Mouse (Mus musculus) myocyte (in vitro differentiated cells): ENCODE measurements around the gene Rnf41. TPM values are rescaled to one million over a fixed set of nuclear protein-coding genes. Genes with fewer than 3 reads are reported as not detected.
A peak's percentile ranks its signal among the peaks of the same experiment; 100 is the strongest.

Experiments used
- H3K27me3 ChIP-seq: one replicate; pipeline ENCODE4 v1.6.1; 2011; ENCODE audit not compliant: control insufficient read depth, insufficient read depth, insufficient read length
- H3K36me3 ChIP-seq: one replicate; pipeline ENCODE4 v1.6.1; 2011; ENCODE audit not compliant: control insufficient read depth, insufficient read depth
- H3K4me2 ChIP-seq: one replicate; pipeline ENCODE4 v1.6.1; 2011; ENCODE audit warnings: low read depth, control low read depth
- H3K4me3 ChIP-seq: one replicate; pipeline ENCODE4 v1.5.1; 2011; ENCODE audit warnings: mild to moderate bottlenecking, control low read depth, moderate library complexity
- H3K79me2 ChIP-seq: one replicate; pipeline ENCODE4 v1.6.1; 2011; ENCODE audit not compliant: control insufficient read depth, insufficient read depth
- H3ac ChIP-seq: one replicate; pipeline ENCODE4 v1.6.1; 2011; ENCODE audit not compliant: control insufficient read depth, insufficient read length
- CEBPB ChIP-seq: IDR thresholded peaks from 2 replicates; pipeline ENCODE4 v1.6.1; 2011; ENCODE audit warnings: mild to moderate bottlenecking, moderate library complexity; ENCODE audit not compliant: poor library complexity, insufficient read depth, severe bottlenecking
- E2F4 ChIP-seq: IDR thresholded peaks from one replicate; pipeline ENCODE4 v1.6.1; 2011; ENCODE audit warnings: mild to moderate bottlenecking, control low read depth, moderate library complexity; ENCODE audit not compliant: insufficient read depth
- MAX ChIP-seq: IDR thresholded peaks from one replicate; pipeline ENCODE4 v1.6.1; 2011; ENCODE audit warnings: low read depth, mild to moderate bottlenecking, control low read depth
- MYOD1 ChIP-seq, 3 experiments: IDR thresholded peaks; one replicate each; pipeline ENCODE4 v1.6.1; 2011; ENCODE audit warnings: control low read depth in 2 of 3, low read depth in 2 of 3, mild to moderate bottlenecking in 2 of 3, moderate library complexity in 1 of 3; ENCODE audit not compliant: insufficient read length in 2 of 3, control insufficient read depth in 1 of 3
- MYOG ChIP-seq, 3 experiments: IDR thresholded peaks; one replicate each; pipeline ENCODE4 v1.6.1; 2011; ENCODE audit warnings: control low read depth in 2 of 3, low read depth in 2 of 3, mild to moderate bottlenecking in 2 of 3; ENCODE audit not compliant: insufficient read length in 2 of 3, control insufficient read depth in 1 of 3, insufficient read depth in 1 of 3
- POLR2A ChIP-seq: IDR thresholded peaks from one replicate; pipeline ENCODE4 v1.6.1; 2011; ENCODE audit warnings: low read depth, mild to moderate bottlenecking, control low read depth, moderate library complexity; ENCODE audit not compliant: insufficient read length
- POLR2AphosphoS2 ChIP-seq: IDR thresholded peaks from one replicate; pipeline ENCODE4 v1.6.1; 2011; ENCODE audit warnings: low read depth, control low read depth; ENCODE audit not compliant: insufficient read length
- REST ChIP-seq: IDR thresholded peaks from one replicate; pipeline ENCODE4 v1.6.1; 2011; ENCODE audit warnings: mild to moderate bottlenecking, control low read depth, moderate library complexity; ENCODE audit not compliant: insufficient read depth, insufficient read length
- SRF ChIP-seq: IDR thresholded peaks from one replicate; pipeline ENCODE4 v1.6.1; 2011; ENCODE audit warnings: low read depth; ENCODE audit not compliant: control insufficient read depth, insufficient read length
- TCF12 ChIP-seq: IDR thresholded peaks from one replicate; pipeline ENCODE4 v1.6.1; 2011; ENCODE audit warnings: mild to moderate bottlenecking, control low read depth; ENCODE audit not compliant: poor library complexity, insufficient read depth, severe bottlenecking
- TCF3 ChIP-seq: IDR thresholded peaks from one replicate; pipeline ENCODE4 v1.6.1; 2011; ENCODE audit warnings: low read depth, control low read depth; ENCODE audit not compliant: insufficient read length
- USF1 ChIP-seq: IDR thresholded peaks from one replicate; pipeline ENCODE4 v1.6.1; 2011; ENCODE audit warnings: low read depth, mild to moderate bottlenecking, control low read depth, moderate library complexity
- polyA plus RNA-seq: library from polyadenylated mRNA; unstranded; fragments of >200 nt; fragmentation: generic; extraction: Trizol; gene quantifications from one replicate; pipeline ENCODE4 v1.2.1, GENCODE M21; 2012; ENCODE audit warnings: missing spikeins

Gene Rnf41
- polyA plus RNA-seq, 1 experiment = 35.2 TPM

DNA sequence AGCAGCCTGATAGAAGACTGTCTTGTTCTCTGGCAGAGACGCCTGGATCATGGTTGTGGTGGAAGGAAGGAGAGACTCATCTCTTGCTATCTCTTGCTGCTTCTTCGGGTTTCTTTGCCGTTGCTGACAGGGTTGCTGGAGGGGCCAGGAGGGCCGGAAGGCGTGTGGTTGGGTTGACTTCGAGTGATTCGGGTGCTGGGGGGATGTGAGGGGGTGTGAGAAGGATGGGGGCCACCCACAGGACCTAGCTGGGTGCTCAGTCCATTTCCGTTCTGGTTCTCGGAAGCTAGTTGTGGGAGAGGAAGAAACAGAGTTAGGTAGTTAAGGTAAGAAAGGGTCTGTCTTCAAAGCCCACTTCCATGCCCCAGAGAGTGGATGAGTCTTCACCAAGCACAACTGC is 9.8 kb upstream of the Rnf41 start:
- H3K36me3 ChIP-seq = peaks cover 2% of the 10 kb centered on the region
- no peaks in the 10 kb centered on the region for H3K79me2 ChIP-seq
- H3K4me3 ChIP-seq = no peak overlapping the region
- H3ac ChIP-seq = no peak overlapping the region
- no peak overlapping the region for H3K4me2 ChIP-seq
- TF ChIP-seq POLR2A (no peak), MAX (no peak), TCF3 (no peak), SRF (no peak), USF1 (no peak), MYOD1 (IDR thresholded peaks at IDR 0.05; ENCODE audit: control insufficient read depth in 1 of 3, insufficient read length in 2 of 3, low read depth in 2 of 3) (no peak), POLR2AphosphoS2 (no peak), TCF12 (no peak)
- no peaks in the 10 kb centered on the region for H3K27me3 ChIP-seq

DNA sequence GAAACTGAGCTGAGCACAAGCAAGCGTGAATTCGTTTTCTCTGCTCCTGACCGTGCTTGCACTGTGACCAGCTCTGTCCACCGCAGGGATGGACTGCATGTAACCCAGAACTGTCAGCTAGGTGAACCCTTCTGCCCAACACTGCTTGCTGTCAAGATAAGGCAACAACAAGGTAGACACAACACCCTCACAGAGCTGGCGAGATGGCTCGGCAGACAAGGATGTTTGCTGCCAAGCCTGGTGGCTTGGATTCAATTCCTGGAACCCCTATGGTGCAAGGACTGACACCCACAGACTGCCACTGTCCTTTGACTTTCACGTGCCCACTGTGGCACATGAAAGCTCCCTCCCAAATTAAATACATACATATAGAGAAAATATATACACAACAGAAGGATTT is 7.5 kb upstream of the Rnf41 start:
- H3K4me3 ChIP-seq = no peak overlapping the region
- H3K27me3 ChIP-seq = no peaks in the 10 kb centered on the region
- H3K36me3 ChIP-seq = peaks cover 8% of the 10 kb centered on the region
- H3K79me2 ChIP-seq = no peaks in the 10 kb centered on the region
- no peak for TF ChIP-seq MYOG (IDR thresholded peaks at IDR 0.05; ENCODE audit: control insufficient read depth in 1 of 3, insufficient read depth in 1 of 3, insufficient read length in 2 of 3, low read depth in 2 of 3)
- TF ChIP-seq USF1 = no peak
- TF ChIP-seq MAX = no peak
- TF ChIP-seq CEBPB = no peak
- no peak for TF ChIP-seq SRF
- no peak for TF ChIP-seq TCF12
- no peak for TF ChIP-seq TCF3
- no peak for TF ChIP-seq POLR2AphosphoS2
- no peak for TF ChIP-seq MYOD1 (IDR thresholded peaks at IDR 0.05; ENCODE audit: control insufficient read depth in 1 of 3, insufficient read length in 2 of 3, low read depth in 2 of 3)
- TF ChIP-seq E2F4 = no peak
- no peak for TF ChIP-seq POLR2A
- no peak for TF ChIP-seq REST
- no peak overlapping the region for H3K4me2 ChIP-seq
- no peak overlapping the region for H3ac ChIP-seq

DNA sequence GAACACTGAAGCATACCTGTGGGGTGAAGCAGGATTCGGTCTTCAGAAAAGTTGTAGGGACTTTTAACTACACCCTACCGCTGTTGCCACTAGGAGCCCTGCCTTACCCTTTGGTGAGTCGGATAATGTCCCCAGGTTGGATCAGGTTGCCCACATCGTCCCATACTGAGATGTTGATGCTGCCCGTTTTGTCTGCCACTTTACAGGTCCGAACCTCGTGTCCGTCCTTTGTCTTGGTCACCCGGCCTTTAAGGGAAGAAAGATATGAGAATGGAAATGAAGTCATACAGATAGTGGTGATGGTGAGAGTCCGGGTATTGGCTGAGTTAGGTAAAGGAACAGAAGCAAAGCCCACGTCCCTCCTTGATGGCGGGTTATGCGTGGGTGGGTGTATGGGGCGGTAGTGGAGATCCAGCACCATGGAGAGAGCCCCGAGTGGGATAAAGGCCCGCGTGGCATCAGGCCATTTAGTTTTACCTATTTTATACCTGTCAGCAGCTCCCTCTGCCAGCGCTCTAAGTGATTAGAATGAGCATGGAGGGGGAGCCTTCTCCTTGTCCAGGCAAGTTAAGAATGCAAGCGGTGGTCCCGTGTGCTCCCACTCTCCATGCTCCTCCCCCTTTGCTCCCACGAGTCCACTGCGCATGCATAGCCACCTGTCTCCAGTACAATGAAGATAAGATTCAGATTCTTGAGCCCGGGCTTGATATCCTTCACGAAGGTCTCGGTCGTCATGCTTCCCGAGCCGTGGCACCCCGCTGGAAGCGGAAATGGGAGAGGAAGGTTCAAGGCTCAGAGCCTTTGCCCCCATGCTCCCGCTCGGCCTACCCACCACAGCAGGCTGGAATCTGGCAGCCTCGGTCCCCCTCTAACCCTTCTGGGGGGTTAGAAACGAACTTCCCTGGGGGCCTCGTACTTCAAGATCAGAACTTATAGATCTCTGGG is 2.6 kb upstream of the Rnf41 start:
- Histone ChIP-seq H3K4me3 (peak overlapping the region; percentile 96), H3ac (peak overlapping the region; percentile 27), H3K27me3 (no peaks in the 10 kb centered on the region), H3K4me2 (peak overlapping the region; percentile 99), H3K36me3 (peaks cover 8% of the 10 kb centered on the region), H3K79me2 (peaks cover 23% of the 10 kb centered on the region)
- peak; percentile 68 for TF ChIP-seq REST
- no peak for TF ChIP-seq MAX

DNA sequence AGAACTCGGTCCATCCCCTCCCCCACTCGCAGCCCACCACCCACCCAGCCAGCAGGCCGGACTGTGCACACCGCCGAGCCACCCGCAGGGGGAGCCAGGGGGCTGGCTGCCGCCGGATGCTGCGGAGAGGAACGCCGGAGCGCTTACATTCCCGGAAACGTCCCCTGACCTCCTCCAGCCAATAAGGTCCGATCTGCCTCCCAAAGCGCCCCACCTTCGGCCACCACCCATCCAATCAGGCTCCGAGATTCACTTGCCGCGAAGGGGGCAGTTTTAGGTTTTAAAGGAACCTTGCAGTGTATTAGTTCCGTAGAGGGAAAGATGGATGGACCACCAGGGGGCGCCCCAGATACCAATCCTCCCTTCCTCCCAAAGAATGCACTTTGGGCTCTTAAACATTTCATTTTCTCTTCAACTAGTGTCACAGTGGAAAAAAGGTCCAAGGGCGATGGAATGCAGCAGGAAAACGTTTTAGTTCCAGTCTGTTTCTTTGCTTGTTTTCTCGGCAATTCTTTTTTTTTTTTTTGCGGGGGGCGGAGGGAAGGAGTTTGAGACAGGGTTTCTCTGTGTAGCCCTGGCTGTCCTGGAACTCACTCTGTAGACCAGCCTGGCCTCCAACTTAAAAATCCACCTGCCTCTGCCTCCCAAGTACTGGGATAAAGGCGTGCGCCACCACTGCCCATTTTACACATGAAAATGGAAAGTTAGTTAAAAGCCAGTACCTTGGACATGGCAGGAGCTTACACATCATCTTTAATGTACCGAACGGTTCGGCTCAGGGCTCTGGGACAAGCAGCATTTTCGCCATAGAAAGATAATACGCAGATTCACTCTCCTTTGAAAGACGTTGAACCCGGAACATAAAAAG is 1.5 kb upstream of the Rnf41 start:
- peak overlapping the region; percentile 96 for H3K4me3 ChIP-seq
- peak overlapping the region; percentile 99 for H3K4me2 ChIP-seq
- peak; percentile 68 for TF ChIP-seq POLR2AphosphoS2
- no peak for TF ChIP-seq TCF3
- peak; percentile 73 for TF ChIP-seq E2F4
- TF ChIP-seq TCF12 = no peak
- TF ChIP-seq USF1 = no peak
- no peak for TF ChIP-seq REST
- TF ChIP-seq MAX = no peak
- TF ChIP-seq SRF = no peak
- TF ChIP-seq MYOG (IDR thresholded peaks at IDR 0.05; ENCODE audit: control insufficient read depth in 1 of 3, insufficient read depth in 1 of 3, insufficient read length in 2 of 3, low read depth in 2 of 3) = peak in 1 of 3 experiments; percentile 25
- TF ChIP-seq CEBPB = no peak
- peak in 1 of 3 experiments; percentile 23 for TF ChIP-seq MYOD1 (IDR thresholded peaks at IDR 0.05; ENCODE audit: control insufficient read depth in 1 of 3, insufficient read length in 2 of 3, low read depth in 2 of 3)
- peak; percentile 52 for TF ChIP-seq POLR2A
- peaks cover 34% of the 10 kb centered on the region for H3K79me2 ChIP-seq
- no peaks in the 10 kb centered on the region for H3K27me3 ChIP-seq
- peak overlapping the region; percentile 64 for H3ac ChIP-seq
- H3K36me3 ChIP-seq = peaks cover 10% of the 10 kb centered on the region

DNA sequence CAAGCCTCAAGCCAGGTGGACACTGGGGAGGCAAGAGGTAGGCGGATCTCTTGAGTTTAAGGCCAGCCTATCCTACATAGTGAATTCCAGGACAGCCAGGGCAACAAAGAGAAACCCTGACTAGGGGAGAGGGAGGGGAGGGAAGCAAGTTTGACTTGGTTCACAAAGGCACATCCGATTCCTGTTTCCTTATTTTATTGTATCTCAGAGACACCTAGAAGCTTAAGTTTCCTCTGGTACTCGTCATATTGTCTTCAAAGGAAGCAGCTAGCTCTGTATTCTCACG is 954 bp upstream of the Rnf41 start:
- Histone ChIP-seq H3K27me3 (no peaks in the 10 kb centered on the region), H3K36me3 (peaks cover 16% of the 10 kb centered on the region), H3K4me3 (peak overlapping the region; percentile 96), H3K4me2 (peak overlapping the region; percentile 99), H3ac (peak overlapping the region; percentile 64), H3K79me2 (peaks cover 39% of the 10 kb centered on the region)
- no peak for TF ChIP-seq MYOD1 (IDR thresholded peaks at IDR 0.05; ENCODE audit: control insufficient read depth in 1 of 3, insufficient read length in 2 of 3, low read depth in 2 of 3)
- no peak for TF ChIP-seq REST
- no peak for TF ChIP-seq MYOG (IDR thresholded peaks at IDR 0.05; ENCODE audit: control insufficient read depth in 1 of 3, insufficient read depth in 1 of 3, insufficient read length in 2 of 3, low read depth in 2 of 3)
- TF ChIP-seq MAX = no peak
- no peak for TF ChIP-seq TCF3
- TF ChIP-seq CEBPB = no peak
- TF ChIP-seq POLR2A = no peak
- no peak for TF ChIP-seq POLR2AphosphoS2
- no peak for TF ChIP-seq E2F4
- TF ChIP-seq SRF = no peak
- no peak for TF ChIP-seq USF1
- no peak for TF ChIP-seq TCF12
